Mouse (Mus musculus) cerebellum, postnatal 36 days (tissue): ENCODE data around the gene Tmem196.

ENCODE experiments used
- DNase-seq, 2 experiments: peaks; one replicate each; pipeline ENCODE4 v3.0.0; 2021 to 2022; ENCODE audit warnings: mixed read lengths in 2 of 2

Gene Tmem196

GRCm38 (mm10) chr12:119945589-119946310 is at the start of gene Tmem196:
TSS of gene Tmem196 (plus strand) at chr12:119945822.
- peak in 1 of 2 experiments; percentile 5 for DNase-seq

- no peak for DNase-seq
Observed at GRCm38 (mm10) chr12:119946311-119946692, 680 bp downstream of the Tmem196 start.

GRCm38 (mm10) chr12:119957041-119957440 is 11.4 kb downstream of the Tmem196 start:
- no peak for DNase-seq

GRCm38 (mm10) chr12:119960730-119961129 is 15.1 kb downstream of the Tmem196 start:
- peak; percentile 40 to 49 for DNase-seq

GRCm38 (mm10) chr12:119965373-119965772 is 19.8 kb downstream of the Tmem196 start:
- no peak for DNase-seq

GRCm38 (mm10) chr12:119970068-119970467 is 24.4 kb downstream of the Tmem196 start:
- DNase-seq, result no peak

GRCm38 (mm10) chr12:119981731-119982130 is 36.1 kb downstream of the Tmem196 start:
- peak; percentile 6 to 33 for DNase-seq

GRCm38 (mm10) chr12:119998267-119998666 is 52.6 kb downstream of the Tmem196 start:
- DNase-seq, result no peak

GRCm38 (mm10) chr12:120004280-120004679 is 58.7 kb downstream of the Tmem196 start:
- DNase-seq, result no peak

GRCm38 (mm10) chr12:120014768-120015167 is 69.1 kb downstream of the Tmem196 start:
- DNase-seq, result no peak

- DNase-seq, result no peak
Observed at GRCm38 (mm10) chr12:120015201-120015600, 69.6 kb downstream of the Tmem196 start.

GRCm38 (mm10) chr12:120028089-120028959 is 82.7 kb downstream of the Tmem196 start:
- DNase-seq, result peak in 1 of 2 experiments; percentile 69
